In genomic region chr6:146578111-146578531, GRCm38 (mm10) we compare ENCODE assay signal across 7 mouse cellular contexts. TPM values are rescaled to one million over a fixed set of nuclear protein-coding genes. Genes with fewer than 3 reads are reported as not detected.
DNase-seq lines count a peak whose midpoint lies in the region; ATAC-seq and TF ChIP-seq lines count a peak whose summit lies in the region.

No protein-coding gene starts in this region.

- peak overlapping the region; percentile 95 for H3K4me3 ChIP-seq in hindbrain, embryonic 10.5 days
- H3K4me3 ChIP-seq in limb, embryonic 12.5 days (replicated peaks) = peak overlapping the region; percentile 88
- peak overlapping the region; percentile 92 for H3K4me3 ChIP-seq in midbrain, embryonic 12.5 days
- H3K4me3 ChIP-seq in stomach, postnatal 0 days (ENCODE audit: low read depth, low read length) = peak overlapping the region; percentile 94

- peak overlapping the region; percentile 65 for H3K4me2 ChIP-seq in limb, embryonic 12.5 days
- H3K4me2 ChIP-seq in midbrain, embryonic 12.5 days (replicated peaks) = peak overlapping the region; percentile 74
- H3K4me2 ChIP-seq in stomach, postnatal 0 days (replicated peaks; ENCODE audit: low read depth) = peak overlapping the region; percentile 86

- no peaks in the 10 kb centered on the region for H3K27me3 ChIP-seq in hindbrain, embryonic 10.5 days (ENCODE audit: insufficient read depth, poor library complexity, severe bottlenecking)
- no peaks in the 10 kb centered on the region for H3K27me3 ChIP-seq in limb, embryonic 12.5 days
- H3K27me3 ChIP-seq in midbrain, embryonic 12.5 days = no peaks in the 10 kb centered on the region
- H3K27me3 ChIP-seq in stomach, postnatal 0 days (ENCODE audit: control insufficient read depth, insufficient read depth, low read length) = no peaks in the 10 kb centered on the region

- H3K36me3 ChIP-seq in hindbrain, embryonic 10.5 days = 0 out of 2 replicates have a peak, but pooled peaks cover 13% of the 10 kb centered on the region
- H3K36me3 ChIP-seq in limb, embryonic 12.5 days = no peaks in the 10 kb centered on the region
- H3K36me3 ChIP-seq in midbrain, embryonic 12.5 days = 0 out of 2 replicates have a peak, but pooled peaks cover 4% of the 10 kb centered on the region
- no peaks in the 10 kb centered on the region for H3K36me3 ChIP-seq in stomach, postnatal 0 days (ENCODE audit: control insufficient read depth, insufficient read depth, low read length)

- no peak for TF ChIP-seq EP300 in stomach, postnatal 0 days (optimal IDR thresholded peaks at IDR 0.05)

- peak overlapping the region; percentile 98 for H3K27ac ChIP-seq in hindbrain, embryonic 10.5 days
- peak overlapping the region; percentile 96 for H3K27ac ChIP-seq in limb, embryonic 12.5 days
- H3K27ac ChIP-seq in midbrain, embryonic 12.5 days (replicated peaks) = peak overlapping the region; percentile 94
- peak overlapping the region; percentile 99 for H3K27ac ChIP-seq in stomach, postnatal 0 days (replicated peaks)

- no peak for TF ChIP-seq CTCF in stomach, postnatal 0 days (IDR thresholded peaks at IDR 0.05; ENCODE audit: low read depth)

- peak overlapping the region; percentile 95 for H3K9ac ChIP-seq in limb, embryonic 12.5 days (replicated peaks)
- peak overlapping the region; percentile 83 for H3K9ac ChIP-seq in midbrain, embryonic 12.5 days (replicated peaks)
- H3K9ac ChIP-seq in stomach, postnatal 0 days (ENCODE audit: low read length) = peak overlapping the region; percentile 97

- peaks cover 41% of the 10 kb centered on the region for H3K4me1 ChIP-seq in hindbrain, embryonic 10.5 days (replicated peaks)
- H3K4me1 ChIP-seq in limb, embryonic 12.5 days (replicated peaks) = peaks cover 34% of the 10 kb centered on the region
- H3K4me1 ChIP-seq in midbrain, embryonic 12.5 days = peaks cover 33% of the 10 kb centered on the region
- H3K4me1 ChIP-seq in stomach, postnatal 0 days (replicated peaks; ENCODE audit: control insufficient read depth, insufficient read depth) = no peaks in the 10 kb centered on the region

- peak; percentile 33 for ATAC-seq in activated CD4-positive, CD25-positive, alpha-beta regulatory T cell, adult 4 months
- ATAC-seq in erythroid progenitor cell, adult 5-6 weeks (replicated peaks; ENCODE audit: low FRiP score, poor library complexity, severe bottlenecking) = peak; percentile 64
- peak; percentile 45; the same call in 1 of the 2 replicates for ATAC-seq in limb, embryonic 12.5 days (ENCODE audit: insufficient number of reproducible peaks, insufficient read depth, low FRiP score, low TSS enrichment, low read depth)
- ATAC-seq in midbrain, embryonic 12.5 days (ENCODE audit: low FRiP score, low read depth) = no peak
- peak; percentile 75 for ATAC-seq in stomach, postnatal 0 days (ENCODE audit: low FRiP score, low TSS enrichment)

- under 1% methylated on average over 22 of the region's 22 CpGs for WGBS in hindbrain, embryonic 10.5 days
- under 1% methylated on average over 22 of the region's 22 CpGs for WGBS in limb, embryonic 12.5 days
- WGBS in midbrain, embryonic 12.5 days = under 1% methylated on average over 22 of the region's 22 CpGs
- WGBS in stomach, postnatal 0 days = under 1% methylated on average over 22 of the region's 22 CpGs

- no peaks in the 10 kb centered on the region for H3K9me3 ChIP-seq in hindbrain, embryonic 10.5 days
- H3K9me3 ChIP-seq in limb, embryonic 12.5 days = no peaks in the 10 kb centered on the region
- no peaks in the 10 kb centered on the region for H3K9me3 ChIP-seq in midbrain, embryonic 12.5 days
- H3K9me3 ChIP-seq in stomach, postnatal 0 days (ENCODE audit: control insufficient read depth, low read length) = no peaks in the 10 kb centered on the region

- DNase-seq in ES-CJ7 (ENCODE audit: low read depth, low spot score) = peak; percentile 64
- DNase-seq in hindbrain, embryonic 10.5 days (ENCODE audit: low spot score) = no peak
- DNase-seq in stomach, postnatal 0 days (ENCODE audit: low spot score) = peak; percentile 83

RNA-seq across cellular contexts. Expression of gene Ints13, which starts 0.5 kb away (rescaled TPM):
- 10 to 100 TPM; 63.2 to 79.5 TPM for polyA plus RNA-seq in activated CD4-positive, CD25-positive, alpha-beta regulatory T cell, adult 4 months (2017; shearing (Covaris generic))
- total RNA-seq in erythroid progenitor cell, adult 5-6 weeks (2015; ENCODE audit: low replicate concordance) = 108 and 132 TPM in 2 replicates
- total RNA-seq in erythroid progenitor cell, adult 5-6 weeks (2017; ENCODE audit: low replicate concordance) = 110 and 121 TPM in 2 replicates
- 71.8 and 86.4 TPM in 2 replicates for polyA plus RNA-seq in hindbrain, embryonic 10.5 days (2016; fragmentation: Nextera tagmentation; extraction: Ambion mirVana)
- polyA plus RNA-seq in limb, embryonic 12.5 days (2016; fragmentation: Nextera tagmentation; extraction: Ambion mirVana) = 92.9 and 101 TPM in 2 replicates
- 90.1 and 95.9 TPM in 2 replicates for polyA plus RNA-seq in midbrain, embryonic 12.5 days (2016; fragmentation: Nextera tagmentation; extraction: Ambion mirVana)
- 25.2 and 25.8 TPM in 2 replicates for polyA plus RNA-seq in stomach, postnatal 0 days (2015; fragmentation: Nextera tagmentation; extraction: Ambion mirVana)

RNA-seq across cellular contexts. Expression of gene Fgfr1op2, which starts 1.1 kb away (rescaled TPM):
- 100 to 1,000 TPM in 1 of 2 experiments, 10 to 100 TPM in 1; 94.8 to 109 TPM for polyA plus RNA-seq in activated CD4-positive, CD25-positive, alpha-beta regulatory T cell, adult 4 months (2017; shearing (Covaris generic))
- total RNA-seq in erythroid progenitor cell, adult 5-6 weeks (2015; ENCODE audit: low replicate concordance) = 191 and 241 TPM in 2 replicates
- total RNA-seq in erythroid progenitor cell, adult 5-6 weeks (2017; ENCODE audit: low replicate concordance) = 160 and 213 TPM in 2 replicates
- 68.2 and 78.5 TPM in 2 replicates for polyA plus RNA-seq in hindbrain, embryonic 10.5 days (2016; fragmentation: Nextera tagmentation; extraction: Ambion mirVana)
- polyA plus RNA-seq in limb, embryonic 12.5 days (2016; fragmentation: Nextera tagmentation; extraction: Ambion mirVana) = 89.2 and 95.8 TPM in 2 replicates
- 65.6 and 68.2 TPM in 2 replicates for polyA plus RNA-seq in midbrain, embryonic 12.5 days (2016; fragmentation: Nextera tagmentation; extraction: Ambion mirVana)
- 73.8 and 80.3 TPM in 2 replicates for polyA plus RNA-seq in stomach, postnatal 0 days (2015; fragmentation: Nextera tagmentation; extraction: Ambion mirVana)
